Mouse (Mus musculus): Measurements from ENCODE around the gene Phf12.

The Phf12 gene

DNA sequence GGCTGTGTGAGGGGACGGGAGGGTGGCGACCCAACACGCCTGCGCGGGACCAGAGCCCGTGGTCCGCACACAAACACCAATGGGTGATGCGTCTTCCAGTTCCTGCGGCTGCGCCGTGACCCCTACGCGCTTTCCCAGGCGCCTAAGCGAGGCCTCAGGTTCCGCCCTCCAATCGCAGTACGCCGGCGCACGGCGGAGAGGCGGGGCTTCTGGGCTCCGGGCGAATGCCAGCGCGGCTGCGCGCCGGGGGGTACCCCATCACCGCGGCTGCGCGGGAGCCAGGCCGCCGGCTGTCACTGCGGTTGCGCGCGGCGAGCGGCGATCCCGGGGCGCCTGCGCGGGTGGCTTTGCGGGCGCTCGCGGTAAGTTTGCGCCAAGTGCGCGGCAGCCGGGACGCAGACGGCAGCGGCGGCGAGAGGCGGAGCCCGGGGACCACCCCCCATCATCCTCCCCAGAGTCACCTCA lies at the start of gene Phf12:
Gene Phf12, plus strand, starts transcription at position 314 of the 465 bp plus-strand sequence.
- peak; percentile 100 for DNase-seq

DNA sequence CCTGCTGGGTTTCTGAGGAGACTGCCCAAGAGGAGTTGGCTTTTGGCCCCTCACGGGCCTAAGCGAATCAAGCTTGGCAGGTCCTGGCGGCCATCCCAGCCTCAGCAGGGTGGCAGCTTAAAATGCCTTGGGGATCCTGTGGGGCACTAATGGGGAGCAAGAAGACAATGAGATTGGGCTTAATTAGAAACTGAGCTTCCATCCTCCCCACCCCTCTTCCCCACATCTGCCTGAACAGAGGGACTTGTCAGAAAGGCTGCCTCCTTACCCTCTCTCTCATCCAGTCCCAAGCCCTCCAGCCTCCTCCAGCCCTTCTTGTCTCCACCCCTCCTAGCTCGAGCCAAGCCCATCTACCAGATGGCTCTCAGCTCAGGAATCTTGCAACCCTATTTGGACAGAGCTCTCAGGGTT lies 48.4 kb upstream of the Phf12 start:
- peak; percentile 73 for DNase-seq

DNA sequence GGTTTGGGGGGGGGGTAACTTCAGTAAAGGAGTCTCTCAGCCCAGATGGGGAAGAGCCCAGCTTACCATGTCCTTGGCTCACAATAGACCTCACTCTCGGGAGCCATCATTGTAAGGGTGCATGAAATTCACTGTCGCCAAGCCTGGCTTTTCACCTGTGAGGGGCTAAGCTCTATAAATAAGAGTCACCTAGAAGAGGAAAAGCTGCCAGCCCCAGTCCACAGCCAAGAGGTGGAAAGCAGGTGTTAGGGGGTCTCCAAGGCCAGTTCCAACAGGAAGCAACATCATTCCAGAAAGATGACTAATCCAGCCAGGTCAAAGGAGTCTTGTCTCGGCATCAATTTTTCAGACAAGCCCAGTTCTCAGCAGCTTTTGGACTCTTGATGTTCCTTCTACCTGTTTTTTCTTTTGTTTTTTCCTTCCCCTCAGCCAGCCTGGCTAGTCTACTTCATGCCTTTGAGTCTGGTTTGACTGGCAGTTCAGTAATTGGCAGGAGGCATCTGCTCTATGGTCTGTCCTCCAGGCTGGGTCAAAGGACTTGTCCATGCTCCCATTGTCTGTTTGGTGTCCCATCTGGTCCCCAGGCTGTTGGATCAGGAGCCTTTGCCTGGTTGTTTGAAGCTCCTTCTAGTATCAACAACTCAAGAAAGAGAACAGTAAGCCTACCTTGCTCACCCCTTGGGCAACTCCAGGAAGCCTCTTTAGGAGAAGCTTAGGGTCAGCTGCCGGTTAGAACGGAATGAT lies 47.8 kb upstream of the Phf12 start:
- DNase-seq, result peak; percentile 63

DNA sequence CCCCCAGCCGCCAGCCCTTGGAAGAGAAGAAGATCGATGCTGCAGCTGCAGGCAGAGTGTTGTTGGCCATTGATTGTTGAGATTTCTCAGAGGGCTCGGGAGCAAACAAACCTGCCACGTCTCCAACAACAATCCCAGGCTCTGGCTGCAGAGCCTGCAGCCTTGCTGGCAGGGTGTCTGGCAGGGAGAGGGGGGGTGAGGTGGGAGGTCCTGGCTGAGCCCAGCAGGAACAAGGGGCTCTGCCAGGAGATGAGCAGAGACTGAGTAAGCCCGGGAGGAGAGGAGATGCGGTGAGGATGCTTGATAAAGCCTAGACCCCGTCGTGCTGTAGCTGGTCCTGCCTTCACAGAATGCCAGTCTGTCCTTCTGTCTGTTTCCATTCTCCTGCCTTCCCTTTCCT lies 45.7 kb upstream of the Phf12 start:
- DNase-seq, result no peak

DNA sequence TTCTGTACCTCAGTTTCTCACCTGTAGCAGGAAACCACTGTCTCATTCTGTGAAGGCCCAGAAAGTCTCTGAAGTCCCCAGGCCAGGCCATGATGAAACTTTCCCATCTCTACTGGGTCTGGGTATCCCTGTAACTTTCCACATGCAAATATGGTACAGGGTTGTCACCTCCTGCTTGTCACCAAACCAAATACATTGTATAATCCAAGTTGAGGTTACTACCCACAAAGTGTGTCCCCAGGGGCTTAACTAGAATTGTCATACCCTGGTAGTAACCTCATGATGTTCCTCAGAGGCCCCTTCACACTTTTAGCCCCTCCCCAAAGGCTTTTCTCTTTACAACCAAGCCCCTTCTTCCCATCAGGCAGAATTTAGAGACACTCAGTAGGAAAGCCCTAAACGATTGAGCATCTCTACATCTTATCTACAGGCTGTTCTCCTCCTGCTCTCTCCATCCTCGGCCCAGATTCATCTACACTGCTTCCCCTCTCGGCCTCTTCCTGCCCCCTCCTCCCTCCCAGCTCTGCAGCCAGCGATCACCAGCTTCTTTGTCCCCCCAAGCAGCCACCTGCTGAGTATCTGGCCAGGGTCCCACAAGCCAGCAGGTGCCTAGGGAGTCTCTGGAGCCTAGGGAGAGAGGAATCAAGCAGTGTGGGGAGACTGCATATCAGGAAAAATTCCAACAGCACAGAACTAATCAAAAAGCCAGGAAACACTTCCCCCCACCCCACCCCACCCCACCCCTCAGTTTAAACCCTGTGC lies 44.7 kb upstream of the Phf12 start:
- DNase-seq, result no peak

DNA sequence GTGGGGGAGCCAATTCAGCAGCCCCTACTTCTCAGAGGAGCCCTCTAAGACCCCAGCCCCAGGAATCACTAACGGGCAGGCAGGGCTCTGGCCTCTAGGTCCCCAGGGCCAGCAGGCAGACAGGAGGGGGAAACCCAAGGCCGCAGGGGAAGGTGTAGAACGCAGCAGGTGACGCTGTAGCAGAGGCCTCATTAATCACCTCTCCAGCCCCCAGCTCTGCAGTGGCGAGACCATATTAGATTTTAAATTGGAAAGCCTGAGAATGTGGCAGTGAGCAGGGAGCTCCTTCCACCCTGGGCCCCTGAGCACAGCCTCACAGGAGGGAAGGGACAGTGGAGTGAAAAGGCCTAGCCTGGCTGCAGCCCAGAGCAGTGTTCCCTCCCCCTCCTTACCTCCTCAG lies 40.3 kb upstream of the Phf12 start:
- no peak for DNase-seq

DNA sequence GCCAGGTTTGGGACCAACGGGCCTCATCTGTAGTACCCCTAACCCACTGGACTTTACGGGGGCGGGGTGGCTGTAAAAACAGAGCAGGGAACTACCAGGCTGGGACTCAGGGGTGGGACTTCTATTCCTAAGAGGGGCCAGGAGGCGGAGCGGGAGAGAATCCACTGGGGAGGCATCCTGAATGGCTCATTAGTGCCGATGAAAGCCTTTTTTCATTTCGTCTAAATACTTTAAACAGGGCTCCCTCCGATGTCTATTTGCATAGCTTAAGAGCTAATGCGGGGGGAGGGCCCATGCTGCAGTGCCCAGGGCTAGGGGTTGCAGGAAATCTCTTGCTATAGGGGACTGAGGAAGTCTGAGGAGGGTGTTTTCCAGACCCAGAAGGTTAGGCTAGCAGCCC lies 34.7 kb upstream of the Phf12 start:
- DNase-seq, result no peak

DNA sequence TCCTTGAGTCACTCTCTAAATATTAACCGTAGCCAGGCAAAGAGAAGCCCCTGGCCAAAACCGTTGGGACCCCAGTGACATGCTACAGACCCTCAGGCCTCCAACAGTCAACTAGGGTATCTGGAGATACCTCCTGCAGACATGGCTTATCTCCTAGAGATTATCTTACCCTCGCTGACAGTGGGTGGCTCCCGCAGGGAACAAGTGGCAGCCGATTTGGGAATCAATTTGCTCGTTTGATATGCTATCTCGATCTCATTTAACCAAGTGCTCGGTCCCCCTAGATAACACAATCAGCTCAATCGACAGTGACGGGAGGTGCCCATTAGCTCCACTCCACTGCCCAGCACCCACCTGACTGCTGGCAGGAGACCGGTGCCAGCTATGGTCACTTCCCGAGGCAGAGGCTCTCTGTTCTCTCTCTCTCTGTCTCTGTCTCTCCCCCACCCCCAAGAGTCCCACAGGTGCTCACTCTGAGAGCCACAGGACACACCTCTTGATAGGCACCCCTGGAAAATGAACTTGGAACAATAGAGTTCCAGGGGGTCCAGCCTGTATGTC lies 32.3 kb upstream of the Phf12 start:
- no peak for DNase-seq

DNA sequence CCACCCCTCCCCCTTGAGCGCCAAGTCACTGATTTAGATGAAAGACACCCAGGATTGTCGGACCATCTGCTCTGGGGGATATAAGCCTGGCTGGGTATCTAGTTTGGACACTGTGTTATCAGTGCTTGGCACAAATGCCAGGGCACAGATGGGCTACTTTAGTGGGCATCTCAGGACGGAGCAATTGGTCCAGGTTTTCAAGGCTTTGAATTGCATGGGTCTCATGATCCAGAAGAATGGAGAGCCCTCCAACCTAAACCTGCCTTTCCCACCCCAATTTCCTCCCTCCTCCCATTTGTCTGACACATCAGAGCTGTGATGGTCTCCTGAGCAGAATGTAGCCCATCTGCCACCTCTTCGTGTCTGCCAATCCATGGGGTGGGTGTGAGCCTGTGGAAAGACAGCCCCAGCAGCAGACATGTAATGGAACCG lies 31.7 kb upstream of the Phf12 start:
- DNase-seq, result peak; percentile 89

DNA sequence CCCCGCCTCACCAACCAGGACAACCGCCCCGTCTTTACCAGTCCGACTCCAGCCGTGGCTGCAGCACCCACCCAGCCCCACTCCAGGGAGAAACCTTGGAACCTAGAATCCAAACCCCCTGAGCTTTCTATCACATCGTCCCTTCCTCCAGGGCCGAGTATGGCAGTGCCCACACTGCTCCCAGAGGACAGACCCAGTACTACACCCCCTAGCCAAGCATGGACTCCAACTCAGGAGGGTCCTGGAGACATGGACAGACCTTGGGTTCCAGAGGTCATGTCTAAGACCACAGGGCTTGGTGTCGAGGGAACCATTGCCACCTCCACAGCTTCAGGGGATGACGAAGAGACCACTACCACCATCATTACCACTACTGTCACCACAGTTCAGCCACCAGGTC lies 28.9 kb upstream of the Phf12 start:
- DNase-seq, result no peak

DNA sequence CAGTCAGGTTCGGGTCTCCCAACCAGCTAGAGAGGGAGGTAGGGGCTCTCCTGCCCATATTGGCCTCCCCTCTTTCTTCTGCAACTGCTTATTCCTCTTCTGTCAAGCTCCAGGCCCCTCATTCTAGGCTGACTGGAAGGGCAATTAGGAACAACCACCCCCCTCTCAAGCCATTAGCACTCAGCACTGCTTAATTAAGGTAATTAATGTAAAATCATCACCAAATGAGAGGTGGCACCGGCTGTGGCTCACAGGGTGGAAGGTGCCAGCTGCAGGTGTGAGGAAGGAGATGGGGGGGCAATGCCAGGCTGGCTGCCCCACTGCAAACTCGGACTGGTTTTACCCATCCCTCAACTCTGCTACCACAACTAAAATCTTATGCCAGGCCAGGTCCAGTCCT lies 26.1 kb upstream of the Phf12 start:
- DNase-seq, result no peak

DNA sequence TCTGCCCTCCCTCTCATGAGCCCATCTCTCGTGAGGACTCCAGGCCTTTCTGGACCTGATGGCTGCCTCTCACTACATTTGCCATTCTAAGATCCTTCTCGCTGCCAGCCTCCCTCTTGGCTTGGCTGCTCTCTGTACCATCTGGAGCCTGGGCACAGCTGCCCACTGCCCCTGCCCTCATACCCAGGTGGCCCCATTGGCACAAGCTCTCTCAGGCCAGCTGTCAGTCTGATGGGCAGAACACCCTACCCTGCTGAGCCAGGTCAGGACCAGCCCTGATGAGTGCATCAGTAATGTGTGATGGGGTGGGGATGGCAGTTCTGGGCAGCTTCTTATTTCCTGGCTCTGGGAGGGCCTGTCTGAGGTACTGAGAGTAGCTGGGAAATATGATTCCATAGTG lies 24.3 kb upstream of the Phf12 start:
- DNase-seq, result no peak

DNA sequence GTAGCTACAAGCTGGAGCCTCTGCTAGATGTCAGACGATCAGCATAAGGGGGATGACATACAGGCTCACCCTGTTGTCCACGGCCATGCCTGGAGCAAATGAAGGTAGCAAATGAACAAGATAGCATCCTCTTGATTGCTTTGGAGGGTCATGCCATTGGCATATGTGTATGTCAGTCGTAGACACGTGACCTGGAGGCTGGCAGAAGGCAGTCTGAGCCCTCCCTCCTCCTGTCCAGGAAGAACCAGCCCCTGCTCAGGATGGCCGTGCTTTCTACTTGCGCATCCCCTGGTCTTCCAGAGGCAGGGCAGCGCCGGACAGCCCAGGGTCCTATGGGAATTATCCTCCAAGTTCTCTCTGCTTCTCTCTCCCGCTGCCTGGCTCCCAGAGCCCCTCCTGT lies 23.6 kb upstream of the Phf12 start:
- no peak for DNase-seq

DNA sequence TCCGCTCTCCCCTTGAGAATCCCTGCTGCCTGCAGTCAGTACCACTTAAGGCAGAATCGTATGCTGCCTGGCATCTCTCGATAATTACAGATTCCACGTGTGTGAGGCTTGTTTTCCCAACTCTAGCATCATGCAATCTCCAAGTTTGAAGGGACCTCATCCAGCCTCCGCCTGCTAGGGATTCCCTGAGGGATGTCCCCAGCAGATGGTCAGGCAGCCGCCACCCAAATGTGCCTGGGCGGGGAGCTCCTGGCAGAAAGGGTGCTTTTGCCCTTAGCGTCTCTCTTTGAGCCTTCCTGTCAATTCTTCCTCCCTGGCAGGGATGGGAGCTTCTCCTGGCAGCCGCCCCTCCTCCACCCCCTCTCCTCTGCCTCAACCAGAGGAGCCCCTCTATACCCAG lies 22.4 kb upstream of the Phf12 start:
- no peak for DNase-seq

DNA sequence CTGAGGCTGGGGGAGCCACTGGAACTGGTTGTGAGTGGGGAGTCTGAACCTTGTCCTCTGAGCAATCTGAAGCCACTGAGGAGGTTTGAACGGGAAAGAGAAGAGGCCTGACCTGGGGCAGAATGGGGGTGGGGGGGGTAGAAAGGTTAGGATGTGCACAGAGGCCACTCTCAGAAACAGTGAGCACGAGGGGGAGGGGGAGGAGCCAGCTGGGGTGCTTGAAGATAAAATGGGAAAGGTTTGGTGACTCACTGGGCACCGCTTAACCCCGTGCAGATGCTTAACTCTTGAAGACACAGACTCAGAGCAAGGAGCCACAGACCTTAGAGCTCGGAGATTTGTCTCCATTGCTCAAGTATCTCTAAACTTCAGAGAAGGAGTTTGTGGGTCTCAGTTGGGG lies 21.7 kb upstream of the Phf12 start:
- no peak for DNase-seq

DNA sequence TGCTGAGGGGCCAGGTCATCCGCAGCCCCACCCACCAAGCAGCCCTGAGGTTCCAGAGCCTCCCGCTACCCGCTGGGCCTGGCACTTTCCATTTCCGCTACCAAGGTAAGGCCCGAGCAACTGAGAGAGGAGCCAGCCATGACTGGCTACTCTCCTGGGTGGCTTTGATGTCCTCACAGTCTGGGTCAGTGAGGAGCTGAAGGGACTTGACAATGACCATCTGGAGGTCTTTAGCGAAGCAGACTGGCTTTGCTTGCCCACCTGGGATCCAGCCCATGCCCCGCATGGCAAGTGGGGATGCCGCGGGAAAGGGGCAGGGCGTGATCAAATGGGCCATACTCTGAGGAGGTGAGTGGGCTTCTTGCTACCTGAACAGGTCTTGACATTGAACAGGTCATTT lies 19.6 kb upstream of the Phf12 start:
- DNase-seq, result no peak

DNA sequence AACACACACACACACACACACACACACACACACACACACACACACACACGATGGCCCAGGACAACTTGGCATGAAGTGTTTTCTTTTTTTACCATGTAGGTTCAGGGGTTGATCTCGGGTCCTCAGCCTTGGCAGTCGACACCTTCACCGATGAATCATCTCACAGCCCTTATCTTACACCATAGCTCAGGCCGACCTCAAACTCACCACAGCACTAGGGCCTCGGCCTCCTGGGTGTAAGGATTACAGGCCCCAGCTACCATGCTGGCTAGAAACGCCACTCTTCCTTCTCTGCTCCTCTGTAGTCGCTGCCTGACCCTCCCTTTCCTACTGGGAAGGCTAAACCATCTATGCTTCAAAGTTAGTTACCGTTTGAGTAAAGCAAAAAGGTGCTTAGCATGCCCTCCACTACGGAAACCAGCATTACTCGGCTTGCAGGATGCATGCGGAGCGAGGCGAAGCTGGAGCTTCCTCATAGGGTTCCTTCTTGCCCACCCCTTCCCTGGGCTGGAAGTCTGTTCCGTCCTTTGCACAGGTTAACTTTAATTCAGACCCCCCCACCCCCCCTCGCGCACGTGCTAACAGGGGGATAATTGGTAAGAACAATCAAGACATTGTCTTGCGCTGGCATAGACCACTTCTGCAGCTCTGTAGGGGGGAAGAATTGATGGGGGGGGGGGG lies 18.0 kb upstream of the Phf12 start:
- no peak for DNase-seq

DNA sequence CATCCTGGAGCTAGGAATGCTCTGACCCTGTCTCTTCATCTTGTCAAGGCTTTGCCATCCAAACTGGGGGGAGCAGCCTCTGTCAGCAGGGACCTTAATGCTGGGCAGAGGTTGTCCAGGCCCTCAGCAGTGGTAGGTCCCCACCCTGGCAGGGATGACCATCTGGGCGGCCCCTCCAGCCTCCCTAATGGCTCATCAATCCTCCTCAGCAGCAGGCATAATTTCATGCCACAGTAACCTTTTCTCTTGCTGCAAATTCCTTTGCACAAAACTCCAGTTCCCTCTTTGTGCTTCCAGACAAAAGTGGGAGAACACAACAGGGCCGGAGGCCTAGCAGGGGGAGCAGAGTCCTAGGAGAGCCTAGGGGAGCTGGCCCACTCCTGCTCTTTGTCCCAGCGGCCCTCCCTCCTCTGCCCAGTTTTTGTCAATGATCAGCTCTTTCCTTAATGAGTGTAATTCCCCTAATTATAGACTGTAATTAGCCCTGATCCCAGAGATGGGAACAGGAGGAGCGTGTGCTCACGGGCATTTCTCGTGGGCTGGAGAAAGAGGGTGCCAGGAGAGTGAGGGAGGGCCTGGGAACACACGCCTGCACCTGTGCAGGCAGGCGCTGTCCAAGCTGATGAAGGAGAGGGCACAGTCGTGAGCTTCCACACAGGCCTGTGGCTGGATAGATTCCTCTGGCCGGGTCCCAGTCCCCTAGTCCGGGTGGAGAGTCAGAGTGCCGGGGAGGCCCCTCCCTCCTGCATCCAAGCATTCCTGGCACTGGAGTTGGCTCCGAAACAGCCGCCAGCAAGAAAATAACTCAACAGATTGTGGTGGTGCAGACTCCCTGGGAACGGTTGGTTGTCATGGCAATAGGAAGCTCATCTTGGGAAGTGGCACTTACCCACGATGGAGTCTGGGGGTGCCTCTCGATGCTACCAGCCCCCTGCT lies 17.2 kb upstream of the Phf12 start:
- peak; percentile 92 for DNase-seq

DNA sequence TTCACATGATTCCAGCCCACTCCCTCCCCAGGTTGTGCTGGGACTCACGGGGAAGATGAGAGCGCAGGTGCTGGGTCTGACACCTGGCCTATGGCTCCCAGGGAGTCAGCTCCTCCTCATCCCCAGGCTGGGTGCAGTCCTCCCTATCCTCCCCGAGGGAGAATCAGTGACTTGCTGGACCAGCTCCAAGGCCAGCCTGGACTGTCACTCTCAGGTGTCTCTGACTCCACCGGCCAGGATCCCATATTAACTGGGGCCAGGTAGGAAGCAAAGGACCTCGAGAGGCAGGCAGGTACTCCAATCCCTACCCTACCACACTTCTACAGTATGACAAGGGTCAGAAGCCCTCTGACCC lies 16.5 kb upstream of the Phf12 start:
- no peak for DNase-seq

DNA sequence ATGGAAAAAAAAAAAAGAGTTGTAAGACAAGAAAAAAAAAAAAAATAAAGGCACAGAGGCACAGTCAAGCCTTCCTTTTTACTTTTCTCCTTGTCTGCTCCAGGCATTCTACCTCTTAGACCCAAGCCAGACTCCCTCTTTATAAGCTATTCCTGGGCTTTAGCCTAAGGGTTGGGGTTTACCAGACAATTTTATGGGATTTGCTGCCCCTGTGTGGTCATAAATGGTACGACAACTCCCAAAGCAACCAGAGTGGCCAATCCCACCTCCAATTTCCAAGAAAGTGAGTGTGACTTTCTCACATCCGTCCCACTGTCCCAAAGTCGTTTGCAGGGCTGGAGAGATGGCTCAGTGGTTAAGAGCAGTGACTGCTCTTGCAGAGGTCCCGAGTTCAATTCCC lies 15.4 kb upstream of the Phf12 start:
- peak; percentile 77 for DNase-seq

DNA sequence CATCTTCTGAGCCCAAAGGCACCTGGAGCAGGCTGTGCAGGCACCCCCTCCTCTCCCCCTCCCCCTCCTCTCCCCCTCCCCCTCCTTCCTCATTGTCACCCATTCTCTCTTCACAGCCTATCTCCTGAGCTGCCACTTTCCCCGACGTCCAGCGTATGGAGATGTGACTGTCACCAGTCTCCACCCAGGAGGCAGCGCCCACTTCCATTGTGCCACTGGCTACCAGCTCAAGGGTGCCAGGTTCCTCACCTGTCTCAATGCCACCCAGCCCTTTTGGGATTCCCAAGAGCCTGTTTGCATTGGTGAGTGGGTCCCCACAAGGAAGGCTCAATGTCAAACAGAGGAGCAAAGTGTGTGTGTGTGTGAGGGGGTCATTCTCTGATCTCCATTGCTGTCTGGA lies 13.8 kb upstream of the Phf12 start:
- DNase-seq, result no peak

DNA sequence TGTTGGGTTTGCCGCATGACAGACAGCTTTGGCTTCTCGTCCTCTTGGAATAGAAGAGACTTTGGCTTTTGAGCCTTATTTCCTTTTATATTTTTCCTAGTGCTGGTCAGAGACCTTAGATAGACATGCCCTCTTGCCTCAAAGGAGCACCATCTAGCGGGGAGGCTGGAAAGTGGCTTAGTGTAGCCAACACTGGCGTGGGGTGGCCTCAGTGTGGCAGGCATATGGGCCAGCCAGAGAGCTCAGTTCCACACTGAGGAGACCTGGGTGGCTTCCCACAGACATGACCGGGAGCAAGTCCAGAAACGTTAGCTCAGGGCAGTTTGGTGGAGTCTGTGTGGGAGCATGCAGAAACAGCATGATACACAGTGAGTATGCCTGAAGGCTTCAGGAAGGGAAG lies 11.8 kb upstream of the Phf12 start:
- DNase-seq, result no peak

DNA sequence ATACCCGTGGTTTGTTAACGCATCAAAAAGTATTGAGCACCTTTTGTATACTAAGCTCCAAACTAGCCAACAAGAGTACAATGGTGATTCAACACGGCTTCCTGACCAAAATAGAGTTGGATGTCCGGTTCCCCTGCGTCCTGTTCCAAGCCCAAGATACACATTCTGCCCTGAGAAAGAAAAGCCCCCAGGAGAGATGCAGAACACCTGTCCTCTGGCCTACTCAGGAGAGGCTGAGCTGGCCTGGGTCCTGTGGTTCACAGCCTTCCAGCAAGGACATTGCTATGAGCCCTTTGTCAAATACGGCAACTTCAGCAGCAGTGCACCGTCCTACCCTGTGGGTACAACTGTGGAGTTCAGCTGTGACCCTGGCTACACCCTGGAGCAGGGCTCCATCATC lies 9.0 kb upstream of the Phf12 start:
- no peak for DNase-seq

Data from cerebellum, adult 11 months (tissue).